Mouse (Mus musculus) megakaryocyte, embryonic 14.5 days (primary cell): Measurements from ENCODE around the gene Lima1.

ENCODE experiments used
- FLI1 ChIP-seq: IDR thresholded peaks from 2 replicates; pipeline ENCODE4 v1.6.1; 2012; ENCODE audit warnings: low read length, inconsistent platforms, mixed read lengths
- GATA1 ChIP-seq: IDR thresholded peaks from 3 replicates; pipeline ENCODE4 v1.6.1; 2012; ENCODE audit warnings: mixed read lengths, low read length, inconsistent platforms, borderline replicate concordance

GRCm38 (mm10) chr15:99855119-99855518 is 20.1 kb downstream of the Lima1 start:
- TF ChIP-seq GATA1 (no peak), FLI1 (no peak)
